Mouse (Mus musculus) retina, adult 2 months (tissue): Measurements from ENCODE around the gene Brd1.
"Not testable (repeated sequence)": the region's sequence is repeated elsewhere in the genome, so short reads cannot be mapped to it uniquely, and the experiment has no call there.

Source experiments
- DNase-seq: peaks from one replicate; pipeline ENCODE4 v3.0.0-alpha.2; 2012; ENCODE audit warnings: low read depth, low spot score

Gene Brd1

GRCm38 (mm10) chr15:88733834-88734571 lies at the start of gene Brd1:
TSS of gene Brd1 (minus strand) at chr15:88734233.
- DNase-seq = peak; percentile 64

GRCm38 (mm10) chr15:88774630-88775029 lies 40.6 kb upstream of the Brd1 start:
- not testable (repeated sequence) for DNase-seq

GRCm38 (mm10) chr15:88768537-88768936 lies 34.5 kb upstream of the Brd1 start:
- DNase-seq = no peak

- not testable (repeated sequence) for DNase-seq
Observed at GRCm38 (mm10) chr15:88766139-88766538, 32.1 kb upstream of the Brd1 start.

GRCm38 (mm10) chr15:88761551-88761950 lies 27.5 kb upstream of the Brd1 start:
- DNase-seq = no peak

- DNase-seq = no peak
Observed at GRCm38 (mm10) chr15:88758061-88758460, 24.0 kb upstream of the Brd1 start.

GRCm38 (mm10) chr15:88755761-88756160 lies 21.7 kb upstream of the Brd1 start:
- no peak for DNase-seq

GRCm38 (mm10) chr15:88754896-88755295 lies 20.9 kb upstream of the Brd1 start:
- DNase-seq = no peak

- DNase-seq = no peak
Observed at GRCm38 (mm10) chr15:88752403-88752733, 18.3 kb upstream of the Brd1 start.

- no peak for DNase-seq
Observed at GRCm38 (mm10) chr15:88751564-88752402, 17.8 kb upstream of the Brd1 start, which contains the start of gene Zbed4. TSS of gene Zbed4 (plus strand) at chr15:88751660.

GRCm38 (mm10) chr15:88750677-88751563 lies 16.9 kb upstream of the Brd1 start:
- peak; percentile 99 for DNase-seq

GRCm38 (mm10) chr15:88750032-88750431 lies 16.0 kb upstream of the Brd1 start:
- DNase-seq = no peak

- not testable (repeated sequence) for DNase-seq
Observed at GRCm38 (mm10) chr15:88749617-88750016, 15.6 kb upstream of the Brd1 start.

GRCm38 (mm10) chr15:88745926-88746325 lies 11.9 kb upstream of the Brd1 start:
- no peak for DNase-seq

GRCm38 (mm10) chr15:88745347-88745746 lies 11.3 kb upstream of the Brd1 start:
- no peak for DNase-seq

GRCm38 (mm10) chr15:88743371-88743770 lies 9.3 kb upstream of the Brd1 start:
- not testable (repeated sequence) for DNase-seq

- DNase-seq = no peak
Observed at GRCm38 (mm10) chr15:88741366-88741765, 7.3 kb upstream of the Brd1 start.

GRCm38 (mm10) chr15:88738466-88738865 lies 4.4 kb upstream of the Brd1 start:
- no peak for DNase-seq

GRCm38 (mm10) chr15:88736166-88736565 lies 2.1 kb upstream of the Brd1 start:
- DNase-seq = no peak

GRCm38 (mm10) chr15:88733041-88733751 lies 837 bp downstream of the Brd1 start:
- DNase-seq = no peak

GRCm38 (mm10) chr15:88732405-88733020 lies 1.5 kb downstream of the Brd1 start:
- no peak for DNase-seq
